Mouse (Mus musculus) CD4-positive helper T cell, adult 2 months (primary cell): ENCODE results near the gene Prrx2.

Experiments used
- DNase-seq: peaks from one replicate; pipeline ENCODE4 v3.0.0-alpha.2; 2012; ENCODE audit warnings: low read depth, missing footprints, low spot score

The Prrx2 gene

GRCm38 (mm10) chr2:30823385-30824153, 11.2 kb upstream of the Prrx2 start:
- DNase-seq, result peak; percentile 12

GRCm38 (mm10) chr2:30826825-30827748, 7.7 kb upstream of the Prrx2 start:
- DNase-seq, result peak; percentile 86

DNA sequence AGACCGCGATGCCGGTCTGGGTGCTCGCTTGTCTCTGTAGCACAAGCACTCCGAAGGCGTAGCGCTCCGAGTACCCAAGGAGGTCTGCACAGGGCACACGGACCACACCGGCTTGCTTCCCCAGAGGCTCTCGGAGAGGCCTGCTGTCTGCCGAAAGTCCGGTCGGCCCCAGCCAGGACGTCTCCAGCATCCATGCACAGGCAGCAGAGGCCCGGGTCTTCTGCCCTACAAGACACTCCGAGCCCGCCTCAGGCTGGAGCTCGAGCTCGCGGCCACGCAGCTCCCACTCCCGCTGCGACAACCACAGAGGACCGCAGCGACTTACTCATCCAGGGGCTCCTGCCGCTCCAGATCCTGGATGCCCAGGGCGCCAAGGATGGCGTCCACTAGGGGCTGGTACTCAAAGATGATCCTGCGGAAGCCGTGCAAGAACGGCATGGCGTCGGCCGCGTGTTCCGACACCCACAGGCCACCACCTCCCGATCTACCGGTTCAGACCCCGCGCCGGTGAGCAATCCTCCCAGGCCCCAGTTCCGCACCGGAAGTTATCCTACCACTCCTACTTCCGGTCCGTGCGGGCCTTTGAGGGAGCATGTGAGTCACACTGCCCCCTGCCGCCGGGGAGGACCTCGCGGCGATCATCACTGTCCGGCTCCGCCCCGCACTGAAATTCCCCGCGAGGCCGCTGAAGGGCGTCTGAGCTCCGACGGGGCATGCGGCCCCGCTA, 6.9 kb upstream of the Prrx2 start:
- DNase-seq, result peak; percentile 94

DNA sequence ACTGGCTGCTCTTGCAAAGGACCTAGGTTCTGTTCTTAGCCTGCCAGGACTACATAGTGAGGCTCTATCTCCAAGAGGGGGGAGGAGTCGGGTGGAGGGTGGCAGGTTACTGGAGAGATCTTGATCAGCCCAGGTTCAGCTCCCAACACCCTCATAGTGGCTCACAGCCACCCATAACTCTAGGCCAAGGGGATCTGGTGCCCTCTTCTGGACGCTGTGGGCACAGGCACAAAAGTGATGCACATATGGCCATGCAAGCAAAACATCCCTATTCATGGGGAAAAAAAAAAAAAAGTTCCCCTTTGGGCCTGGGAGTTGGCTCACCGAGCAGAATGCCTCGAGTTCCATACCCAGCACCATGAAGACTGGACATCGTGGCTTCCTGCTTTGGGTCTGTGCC, 5.5 kb upstream of the Prrx2 start:
- DNase-seq, result peak; percentile 60

- no peak for DNase-seq
Measured at GRCm38 (mm10) chr2:30830283-30830795, 4.4 kb upstream of the Prrx2 start, which contains the start of gene Asb6. Asb6 (minus strand) TSS chr2:30830333.

DNA sequence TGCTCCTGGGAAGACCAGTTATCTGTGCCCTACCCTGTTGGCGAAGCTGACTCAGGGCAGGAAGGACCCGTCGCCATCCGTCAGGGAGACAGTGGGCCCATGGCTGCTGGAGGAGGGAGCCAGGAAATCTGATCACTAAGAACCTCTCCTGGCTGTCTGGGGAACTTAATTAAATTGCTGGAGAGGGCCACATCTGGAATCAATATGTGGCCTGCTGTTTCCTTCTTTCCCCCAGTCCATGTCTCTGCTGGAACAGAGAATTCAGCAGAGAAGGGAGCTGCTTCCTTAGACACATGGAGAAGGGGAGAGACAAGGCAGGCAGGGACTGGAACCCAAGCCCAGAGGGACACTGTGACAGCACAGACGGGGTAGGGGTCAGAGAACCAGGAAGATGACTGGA, 1.1 kb upstream of the Prrx2 start:
- no peak for DNase-seq

DNA sequence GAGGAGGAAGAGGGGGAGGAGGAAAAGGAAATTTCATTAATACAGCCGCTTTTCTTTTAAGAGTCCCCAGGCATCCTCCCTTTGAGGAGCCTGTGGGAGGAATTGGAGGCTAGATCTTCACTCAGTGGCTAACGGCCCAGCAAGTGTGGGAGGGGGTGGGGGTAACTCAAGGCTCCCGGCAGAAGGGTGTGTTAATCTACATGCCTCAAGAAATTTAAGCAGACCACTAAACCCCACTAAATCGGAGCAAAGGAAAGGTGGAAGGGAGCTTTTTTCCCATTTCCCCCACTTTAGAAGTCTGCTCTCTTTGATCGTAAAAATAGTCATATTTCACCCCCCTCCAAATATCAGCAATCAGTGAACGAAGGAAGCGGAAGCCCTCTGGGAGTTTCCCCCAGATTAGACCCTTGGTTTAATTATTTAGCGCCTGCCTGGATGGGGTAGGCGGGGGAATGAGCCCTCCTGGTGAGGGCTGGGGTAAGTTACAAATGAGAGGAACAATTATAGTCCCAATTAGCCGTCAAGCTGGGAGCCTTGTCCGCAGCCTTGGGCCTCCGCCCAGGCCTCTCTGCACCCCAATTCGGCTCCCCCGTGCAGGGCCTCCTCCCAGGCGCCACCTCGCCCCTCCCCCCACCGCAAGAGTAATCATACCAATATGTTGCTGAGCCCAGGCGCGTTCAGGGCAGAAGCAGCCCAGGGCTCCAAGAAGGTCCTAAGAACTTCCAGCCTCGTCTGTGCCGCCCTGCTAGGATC, 1.6 kb downstream of the Prrx2 start:
- DNase-seq, result no peak

- no peak for DNase-seq
Measured at GRCm38 (mm10) chr2:30842615-30843014, 7.8 kb downstream of the Prrx2 start.

DNA sequence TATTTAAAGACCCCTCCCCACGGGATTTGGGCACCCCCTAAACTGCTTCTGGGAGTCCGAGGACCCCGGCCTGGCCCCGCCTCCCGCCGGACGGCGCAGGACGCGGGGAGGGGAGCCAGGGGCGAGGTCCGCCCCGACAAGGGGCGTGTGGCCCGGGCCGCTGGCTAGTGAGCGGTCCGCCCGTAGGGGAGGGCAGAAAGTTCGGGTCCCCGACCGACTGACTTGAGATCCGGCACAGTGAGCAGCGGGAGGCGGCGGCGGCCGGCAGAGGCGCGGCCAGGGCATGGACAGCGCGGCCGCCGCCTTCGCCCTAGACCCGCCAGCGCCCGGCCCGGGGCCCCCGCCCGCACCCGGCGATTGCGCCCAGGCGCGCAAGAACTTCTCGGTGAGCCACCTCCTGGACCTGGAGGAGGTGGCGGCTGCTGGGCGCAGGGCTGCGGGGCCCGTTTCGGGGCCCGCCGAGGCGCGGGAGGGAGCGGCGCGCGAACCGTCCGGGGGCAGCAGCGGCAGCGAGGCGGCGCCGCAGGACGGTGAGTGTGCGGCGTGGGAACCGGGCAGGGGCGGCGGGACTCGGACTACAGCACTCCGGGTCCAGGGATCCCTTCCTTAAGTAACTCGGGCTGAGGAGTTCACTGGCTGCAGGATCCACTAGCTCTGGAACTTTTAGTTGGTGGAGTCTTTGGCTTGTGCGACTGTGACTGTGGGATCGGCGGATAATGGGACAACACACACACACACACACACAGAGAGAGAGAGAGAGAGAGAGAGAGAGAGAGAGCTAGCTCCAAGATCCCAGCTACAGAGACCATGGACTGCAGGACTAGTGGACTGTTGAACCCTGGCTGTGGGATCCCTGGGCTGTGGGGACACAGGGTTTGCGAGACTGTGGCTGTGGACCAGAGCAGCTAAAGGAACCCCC, 10.6 kb downstream of the Prrx2 start:
- DNase-seq, result no peak

- DNase-seq, result no peak
Measured at GRCm38 (mm10) chr2:30846236-30846635, 11.5 kb downstream of the Prrx2 start.

DNA sequence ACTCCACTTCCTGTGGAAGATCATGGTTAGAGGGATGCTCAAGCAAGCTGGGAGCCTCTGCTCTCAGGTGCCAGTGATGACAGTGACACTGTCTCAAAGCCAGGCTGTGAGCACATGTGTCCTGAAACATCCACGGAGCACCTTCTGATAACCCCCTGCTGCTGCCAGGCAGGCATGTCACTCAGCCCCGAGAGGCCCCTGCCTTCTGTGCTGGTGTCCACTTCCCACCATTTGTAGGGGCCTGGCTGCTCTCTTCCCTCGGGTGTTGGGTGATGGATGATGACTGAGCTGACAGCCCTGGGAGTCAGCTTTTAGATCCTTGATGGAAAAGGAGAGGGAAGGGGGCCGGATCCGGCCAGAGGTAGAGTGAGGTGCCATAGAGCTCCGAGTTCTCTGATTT, 12.0 kb downstream of the Prrx2 start:
- no peak for DNase-seq

DNA sequence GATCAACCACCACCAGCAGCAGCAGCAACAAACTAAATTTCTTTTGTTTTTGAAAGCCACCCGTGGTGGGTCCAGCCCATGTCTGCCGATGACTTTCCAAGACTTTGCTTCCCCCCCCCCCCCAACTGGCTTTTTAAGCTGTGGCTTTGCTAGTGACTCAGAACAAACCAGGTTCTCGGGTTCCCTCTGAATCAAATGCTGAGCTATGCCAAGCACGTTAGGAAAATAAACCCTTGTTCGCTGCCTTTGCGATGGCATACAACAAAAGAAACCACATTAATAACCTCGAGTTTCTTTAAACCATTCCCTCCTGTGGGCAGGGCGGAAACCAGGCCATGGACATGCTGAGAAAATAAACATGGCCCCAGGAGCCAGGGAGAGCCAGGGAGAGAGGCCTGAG, 13.4 kb downstream of the Prrx2 start:
- no peak for DNase-seq

DNA sequence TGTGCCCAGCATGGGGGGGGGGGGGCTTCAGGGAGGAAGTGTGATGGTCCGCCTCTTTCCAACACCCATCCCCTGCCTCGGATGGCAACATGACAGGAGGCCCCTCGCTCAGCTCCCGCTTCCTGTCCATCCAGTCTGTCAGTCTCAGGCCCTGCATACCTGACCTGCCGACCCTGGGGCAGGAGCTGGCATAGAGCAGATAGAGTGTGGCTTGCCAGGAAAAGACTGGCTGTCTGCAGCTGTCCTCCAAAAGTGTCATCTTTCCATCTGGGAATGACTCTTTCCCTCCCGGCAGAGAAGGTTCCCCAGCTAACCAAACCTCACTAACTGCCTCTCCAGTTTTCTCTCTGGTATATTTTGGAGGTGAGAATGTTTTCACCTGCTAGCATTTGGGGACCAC, 15.8 kb downstream of the Prrx2 start:
- no peak for DNase-seq

GRCm38 (mm10) chr2:30852771-30853313, 18.1 kb downstream of the Prrx2 start:
- DNase-seq, result no peak

DNA sequence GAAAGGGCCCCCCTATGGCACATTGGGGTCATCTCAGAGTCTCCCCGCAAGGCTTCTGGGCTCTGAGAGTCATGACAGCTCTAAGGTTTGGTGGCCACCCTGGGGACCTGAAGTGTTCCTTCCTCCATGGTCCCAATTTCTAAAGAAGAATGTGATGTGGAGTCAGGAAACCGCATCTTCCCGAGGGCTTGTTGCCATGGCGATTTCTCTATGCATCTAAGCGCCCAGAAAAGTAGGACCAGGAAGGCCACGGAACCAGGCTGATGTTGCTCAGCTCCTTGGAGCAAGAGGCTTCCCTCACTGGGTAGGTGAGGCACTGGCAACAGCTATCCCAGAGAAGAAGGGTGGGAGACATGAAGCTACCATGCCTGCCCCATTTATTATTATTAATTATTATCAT, 22.3 kb downstream of the Prrx2 start:
- DNase-seq, result no peak

DNA sequence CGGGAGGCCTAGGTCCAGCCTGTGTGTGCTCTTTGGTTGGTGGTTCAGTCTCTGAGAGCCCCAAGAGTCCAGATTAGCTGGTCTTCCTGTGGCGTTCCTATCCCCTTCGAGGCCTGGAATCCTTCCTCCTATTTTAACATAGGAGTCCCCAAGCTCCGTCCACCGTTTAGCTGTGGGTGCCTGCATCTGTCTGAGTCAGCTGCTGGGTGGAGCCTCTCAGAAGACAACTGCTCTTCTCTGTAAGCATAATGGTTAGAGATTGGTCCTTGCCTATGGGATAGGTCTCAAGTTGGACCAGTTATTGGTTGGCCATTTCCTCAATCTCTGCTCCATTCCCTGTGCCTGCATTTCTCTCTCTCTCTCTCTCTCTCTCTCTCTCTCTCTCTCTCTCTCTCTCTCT, 25.0 kb downstream of the Prrx2 start:
- DNase-seq, result no peak

- DNase-seq, result no peak
Measured at GRCm38 (mm10) chr2:30862081-30862480, 27.3 kb downstream of the Prrx2 start.

DNA sequence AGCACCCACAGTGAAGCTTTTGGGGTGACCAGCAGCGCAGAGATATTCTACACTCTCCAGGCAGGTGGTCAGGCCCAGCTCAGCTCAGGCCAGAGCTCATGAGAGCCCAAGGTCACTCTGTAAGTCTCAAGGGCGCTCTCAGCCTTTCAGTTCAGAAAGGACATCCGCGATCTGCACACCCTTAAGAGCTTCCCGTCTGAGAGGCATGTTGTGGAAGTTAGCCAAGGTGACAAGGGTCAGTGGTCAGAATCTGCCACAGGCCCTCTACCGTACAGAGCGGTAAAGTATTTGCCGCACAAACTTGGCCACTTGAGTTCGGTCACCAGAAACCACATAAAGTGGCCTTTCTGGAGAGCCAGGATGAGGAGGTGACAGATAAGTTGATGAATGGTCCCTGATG, 28.8 kb downstream of the Prrx2 start:
- DNase-seq, result no peak

DNA sequence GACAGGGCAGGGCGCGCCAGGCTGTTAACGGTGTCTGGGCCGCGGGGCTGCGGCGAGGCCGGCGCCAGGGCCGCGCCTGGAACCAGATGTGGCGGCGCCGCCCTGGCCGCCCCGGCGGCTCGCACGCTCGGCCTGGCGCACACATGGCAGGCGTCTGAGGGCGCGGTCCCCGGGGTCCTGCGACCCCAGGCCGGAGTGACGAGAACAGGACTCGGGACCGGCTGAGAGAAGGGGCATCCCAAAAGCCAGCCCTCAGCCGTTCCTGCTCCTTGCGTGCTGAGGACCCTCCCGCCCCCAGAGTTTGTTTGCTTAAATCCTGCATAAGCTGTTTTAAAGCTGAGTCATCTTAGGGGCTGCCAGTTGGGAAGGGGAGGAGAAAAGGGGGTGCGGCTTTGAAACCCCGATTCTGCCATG, 30.2 kb downstream of the Prrx2 start:
- no peak for DNase-seq

GRCm38 (mm10) chr2:30865426-30865825, 30.7 kb downstream of the Prrx2 start:
- no peak for DNase-seq
